Mouse (Mus musculus) left cerebral cortex, adult 11 months (tissue): ENCODE measurements around the gene Vmn1r220.
"Not testable (repeated sequence)": the region's sequence is repeated elsewhere in the genome, so short reads cannot be mapped to it uniquely, and the experiment has no call there.

ENCODE experiments used
- DNase-seq: peaks from one replicate; pipeline ENCODE4 v3.0.0; 2022; ENCODE audit warnings: low spot score

Gene Vmn1r220

GRCm38 (mm10) chr13:23187875-23188274 is at the start of gene Vmn1r220:
Gene Vmn1r220 (minus strand): TSS chr13:23187975.
- DNase-seq = no peak

- DNase-seq = not testable (repeated sequence)
Measured at GRCm38 (mm10) chr13:23235847-23236246, 48.1 kb upstream of the Vmn1r220 start, which contains the start of gene Vmn1r222. Gene Vmn1r222 (minus strand): TSS chr13:23235947.

GRCm38 (mm10) chr13:23213827-23214226 is 26.1 kb upstream of the Vmn1r220 start, which contains the start of gene Vmn1r221:
Gene Vmn1r221 (plus strand): TSS chr13:23214127.
- DNase-seq = not testable (repeated sequence)

GRCm38 (mm10) chr13:23203885-23204284 is 16.1 kb upstream of the Vmn1r220 start:
- DNase-seq = not testable (repeated sequence)

GRCm38 (mm10) chr13:23166471-23166870 is 21.3 kb downstream of the Vmn1r220 start:
- not testable (repeated sequence) for DNase-seq

GRCm38 (mm10) chr13:23159012-23159411 is 28.8 kb downstream of the Vmn1r220 start, which contains the start of gene Vmn1r219:
Gene Vmn1r219 (plus strand): TSS chr13:23159312.
- no peak for DNase-seq

GRCm38 (mm10) chr13:23157848-23158247 is 29.9 kb downstream of the Vmn1r220 start:
- no peak for DNase-seq

GRCm38 (mm10) chr13:23138880-23139279 is 48.9 kb downstream of the Vmn1r220 start:
- no peak for DNase-seq

GRCm38 (mm10) chr13:23133501-23133900 is 54.3 kb downstream of the Vmn1r220 start:
- no peak for DNase-seq

GRCm38 (mm10) chr13:23133099-23133498 is 54.7 kb downstream of the Vmn1r220 start, which contains the start of gene Vmn1r218:
Gene Vmn1r218 (plus strand): TSS chr13:23133155.
- DNase-seq = no peak
